Mouse (Mus musculus) testis, adult 2 months (tissue): Measurements from ENCODE around the gene Csrnp1. TPM values are rescaled to one million over a fixed set of nuclear protein-coding genes. Genes with fewer than 3 reads are reported as not detected.

Experiments used
- H3K27ac ChIP-seq: fragments of 200-500 bp; 2 replicates; pipeline ENCODE4 v1.5.1; 2012; ENCODE audit warnings: low read depth, low read length; ENCODE audit not compliant: control insufficient read depth, insufficient read depth
- H3K27me3 ChIP-seq: fragments of 200-500 bp; 2 replicates; pipeline ENCODE4 v1.6.1; 2012; ENCODE audit warnings: mild to moderate bottlenecking, low read length, moderate library complexity; ENCODE audit not compliant: control insufficient read depth, insufficient read depth
- H3K36me3 ChIP-seq: fragments of 200-500 bp; 2 replicates; pipeline ENCODE4 v1.6.1; 2012; ENCODE audit warnings: mild to moderate bottlenecking, low read length; ENCODE audit not compliant: control insufficient read depth, insufficient read depth
- H3K4me1 ChIP-seq: fragments of 200-500 bp; 2 replicates; pipeline ENCODE4 v1.6.1; 2012; ENCODE audit warnings: low read length; ENCODE audit not compliant: control insufficient read depth, insufficient read depth
- H3K4me3 ChIP-seq: fragments of 200-500 bp; 2 replicates; pipeline ENCODE4 v1.5.1; 2012; ENCODE audit warnings: low read depth, mild to moderate bottlenecking, low read length, moderate library complexity, mixed read lengths; ENCODE audit not compliant: control insufficient read depth
- CTCF ChIP-seq: fragments of 200-500 bp; IDR thresholded peaks from 2 replicates; pipeline ENCODE4 v1.5.1; 2012; ENCODE audit warnings: low read depth, mild to moderate bottlenecking, inconsistent platforms, low read length, moderate library complexity; ENCODE audit not compliant: control insufficient read depth, insufficient read depth, insufficient replicate concordance
- POLR2A ChIP-seq: fragments of 200-500 bp; IDR thresholded peaks from 2 replicates; pipeline ENCODE4 v1.6.1; 2012; ENCODE audit warnings: low read depth, mild to moderate bottlenecking, inconsistent platforms, low read length, moderate library complexity; ENCODE audit not compliant: control insufficient read depth
- polyA plus RNA-seq: library from polyadenylated mRNA; depleted of rRNA; stranded (reverse); fragments of >200 nt; gene quantifications from 2 replicates; pipeline ENCODE4 v1.2.3, GENCODE M21; 2012

The Csrnp1 gene
- polyA plus RNA-seq, 1 experiment = 99.9 TPM

DNA sequence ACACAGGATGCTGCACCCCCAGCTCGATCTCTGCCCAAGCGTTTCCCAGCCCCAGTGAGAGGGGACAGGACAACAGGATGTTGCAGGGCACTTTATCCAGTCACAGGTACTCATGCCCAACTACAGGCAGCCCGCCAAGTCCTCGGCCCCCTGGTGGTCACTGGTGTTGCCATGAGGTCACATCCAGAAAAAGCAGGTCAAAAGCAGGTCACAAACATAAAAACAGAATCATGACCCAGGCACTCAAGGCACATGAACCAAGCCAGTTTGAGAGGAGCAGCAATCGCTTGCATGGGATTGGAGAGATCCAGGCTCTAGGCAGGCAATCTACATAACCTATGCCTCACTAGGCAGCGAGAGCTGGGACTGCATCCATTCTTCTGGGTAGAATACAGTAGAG is 14.2 kb downstream of the Csrnp1 start:
- Histone ChIP-seq H3K36me3 (no peaks in the 10 kb centered on the region), H3K4me1 (peaks cover 13% of the 10 kb centered on the region), H3K27me3 (no peaks in the 10 kb centered on the region), H3K27ac (no peak overlapping the region), H3K4me3 (no peak overlapping the region)
- TF ChIP-seq CTCF = peak; percentile 5; the same call in 1 of the 2 replicates
- TF ChIP-seq POLR2A = 0 out of 2 replicates have a peak, but pooled peaks have one; percentile 17

- Histone ChIP-seq H3K27me3 (no peaks in the 10 kb centered on the region), H3K27ac (no peak overlapping the region), H3K4me3 (no peak overlapping the region), H3K36me3 (no peaks in the 10 kb centered on the region), H3K4me1 (peaks cover 10% of the 10 kb centered on the region)
- TF ChIP-seq POLR2A (no peak), CTCF (no peak)
Measured at GRCm38 (mm10) chr9:119969811-119970210, 14.6 kb downstream of the Csrnp1 start.

- TF ChIP-seq POLR2A (no peak), CTCF (no peak)
- no peaks in the 10 kb centered on the region for H3K27me3 ChIP-seq
- H3K4me1 ChIP-seq = peaks cover 10% of the 10 kb centered on the region
- H3K4me3 ChIP-seq = no peak overlapping the region
- H3K36me3 ChIP-seq = no peaks in the 10 kb centered on the region
- no peak overlapping the region for H3K27ac ChIP-seq
Measured at GRCm38 (mm10) chr9:119966221-119966910, 18.1 kb downstream of the Csrnp1 start.

- peaks cover 10% of the 10 kb centered on the region for H3K4me1 ChIP-seq
- H3K27me3 ChIP-seq = no peaks in the 10 kb centered on the region
- H3K4me3 ChIP-seq = no peak overlapping the region
- no peak for TF ChIP-seq POLR2A
- H3K27ac ChIP-seq = no peak overlapping the region
- no peaks in the 10 kb centered on the region for H3K36me3 ChIP-seq
Measured at GRCm38 (mm10) chr9:119965186-119965585, 19.3 kb downstream of the Csrnp1 start.

GRCm38 (mm10) chr9:119964206-119964605 is 20.3 kb downstream of the Csrnp1 start:
- Histone ChIP-seq H3K27ac (no peak overlapping the region), H3K4me3 (no peak overlapping the region), H3K36me3 (no peaks in the 10 kb centered on the region), H3K4me1 (peaks cover 10% of the 10 kb centered on the region), H3K27me3 (no peaks in the 10 kb centered on the region)
- TF ChIP-seq POLR2A = no peak
- no peak for TF ChIP-seq CTCF

DNA sequence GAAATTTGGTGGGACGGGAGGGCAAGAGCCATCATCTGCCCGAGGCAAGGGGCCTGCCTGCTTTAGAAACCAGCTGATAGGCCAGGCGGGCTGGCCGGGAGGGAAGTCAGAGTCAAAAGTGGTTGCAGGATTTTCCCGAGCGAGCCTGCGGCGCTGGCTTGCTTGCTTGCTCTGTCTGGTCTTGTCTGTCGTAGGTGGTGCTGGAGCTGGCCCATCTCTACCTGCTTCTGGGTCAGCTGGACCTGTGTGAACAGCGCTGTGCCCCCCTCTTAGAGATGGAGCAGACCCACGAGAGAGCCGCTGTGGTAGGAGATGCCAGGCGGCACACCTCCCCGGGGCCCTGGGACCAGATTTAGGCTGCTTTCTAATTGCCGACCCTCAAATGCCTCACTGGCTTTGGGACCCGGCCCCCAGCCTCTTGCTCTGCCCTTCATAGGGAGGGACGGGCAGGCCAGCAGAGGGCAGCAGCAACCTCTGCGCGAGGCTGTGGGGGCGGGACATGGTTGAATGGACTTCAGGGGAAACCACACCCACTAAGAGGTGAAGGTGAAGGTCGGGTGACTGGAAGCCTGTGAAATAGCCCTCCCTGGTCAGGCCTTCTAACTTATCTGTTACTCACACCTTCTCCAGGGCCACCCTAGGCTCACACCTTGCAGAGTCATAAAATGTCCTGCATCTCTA is 21.3 kb downstream of the Csrnp1 start:
- H3K36me3 ChIP-seq = no peaks in the 10 kb centered on the region
- TF ChIP-seq POLR2A (no peak), CTCF (peak; percentile 65; the same call in 1 of the 2 replicates)
- H3K27me3 ChIP-seq = no peaks in the 10 kb centered on the region
- peak overlapping the region; percentile 4 for H3K4me3 ChIP-seq
- no peak overlapping the region for H3K27ac ChIP-seq
- peaks cover 10% of the 10 kb centered on the region for H3K4me1 ChIP-seq

DNA sequence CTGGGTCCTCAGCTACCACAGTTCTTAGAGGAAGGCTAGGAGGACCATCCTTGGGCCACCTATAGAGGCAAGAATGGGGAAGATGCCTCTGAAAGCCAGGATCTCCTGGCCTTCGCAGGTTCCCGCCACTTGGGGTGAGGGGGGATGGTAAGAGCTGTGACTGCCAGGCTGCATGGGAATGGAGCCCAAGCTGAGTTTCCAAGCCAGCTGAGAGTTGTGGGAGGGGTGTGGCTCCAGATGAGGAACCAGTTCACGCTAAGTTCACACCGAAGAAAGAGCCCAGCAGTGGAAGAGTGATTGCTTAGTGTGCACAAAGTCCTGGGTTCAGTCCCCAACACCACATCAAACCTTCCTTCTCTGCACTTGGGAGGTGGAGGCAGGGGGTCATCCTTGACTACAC is 22.2 kb downstream of the Csrnp1 start:
- Histone ChIP-seq H3K27me3 (no peaks in the 10 kb centered on the region), H3K36me3 (no peaks in the 10 kb centered on the region), H3K4me1 (peaks cover 11% of the 10 kb centered on the region), H3K4me3 (no peak overlapping the region), H3K27ac (no peak overlapping the region)
- no peak for TF ChIP-seq CTCF
- no peak for TF ChIP-seq POLR2A

GRCm38 (mm10) chr9:119958835-119959234 is 25.6 kb downstream of the Csrnp1 start:
- H3K27me3 ChIP-seq = no peaks in the 10 kb centered on the region
- H3K4me1 ChIP-seq = peaks cover 18% of the 10 kb centered on the region
- TF ChIP-seq POLR2A (no peak), CTCF (no peak)
- no peak overlapping the region for H3K27ac ChIP-seq
- peaks cover 1% of the 10 kb centered on the region; the same call in 1 of the 2 replicates for H3K36me3 ChIP-seq
- H3K4me3 ChIP-seq = no peak overlapping the region
